Mouse (Mus musculus): ENCODE measurements at regions not wholly inside any gene's neighbourhood (a gene's known extent, or its start where the extent isn't known, plus 50 kb on each side); places are given as distances from the start of the nearest gene placed in this dataset.

- TF ChIP-seq POLR2A (IDR thresholded peaks at IDR 0.05; ENCODE audit: borderline replicate concordance, low read depth, low read length) (no peak), CTCF (IDR thresholded peaks at IDR 0.05; ENCODE audit: low read depth, low read length) (no peak)
These were observed 278.3 kb upstream of the Pkdcc start for GRCm38 (mm10) chr17:82936836-82937235.

Data from bone marrow macrophage, adult 2 months (primary cell).